Mouse (Mus musculus): ENCODE data around the gene Gm20716.

Gene Gm20716

DNA sequence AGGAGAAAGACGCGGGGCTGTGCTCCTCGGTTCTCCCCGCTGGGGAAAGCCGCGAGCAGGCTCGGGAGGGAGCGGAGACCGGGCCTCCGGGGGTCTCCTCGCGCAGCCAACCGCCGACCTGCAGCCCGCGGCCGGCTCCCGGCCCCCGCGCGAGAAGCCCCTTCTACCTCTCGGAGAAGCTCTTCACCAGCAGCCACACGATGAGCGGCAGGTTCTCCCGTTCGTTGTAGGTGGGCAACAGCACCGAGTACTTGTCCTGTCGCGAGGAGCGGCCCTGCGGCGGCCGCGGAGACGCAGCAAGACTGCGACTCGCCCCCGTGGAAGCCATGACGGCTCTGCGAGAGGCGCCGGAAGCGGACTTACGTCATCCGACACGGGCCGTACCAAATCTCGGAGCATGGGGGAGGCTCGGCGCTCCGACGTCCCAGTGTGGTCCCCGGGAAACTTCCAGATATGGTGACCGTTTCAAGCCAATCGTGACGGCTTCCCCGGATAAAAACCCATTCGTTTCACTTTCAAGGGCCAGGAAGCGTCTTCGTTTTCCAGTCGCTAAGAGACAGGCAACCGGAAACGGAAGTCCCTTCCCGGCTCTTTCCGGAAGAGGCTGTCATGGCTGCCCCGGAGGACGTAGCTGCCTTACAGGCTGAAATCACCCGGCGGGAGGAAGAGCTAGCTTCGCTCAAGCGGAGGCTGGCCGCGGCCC is at the start of gene Gm20716, which contains the start of the genes Dpm1 and Mocs3:
TSS of gene Gm20716 (minus strand) at position 339 of the 703 bp plus-strand sequence.
TSS of gene Dpm1 (minus strand) at position 566 of the 703 bp plus-strand sequence.
TSS of gene Mocs3 (plus strand) at position 597 of the 703 bp plus-strand sequence.
- DNase-seq (ENCODE audit: inconsistent ontology term), result peak; percentile 92

DNA sequence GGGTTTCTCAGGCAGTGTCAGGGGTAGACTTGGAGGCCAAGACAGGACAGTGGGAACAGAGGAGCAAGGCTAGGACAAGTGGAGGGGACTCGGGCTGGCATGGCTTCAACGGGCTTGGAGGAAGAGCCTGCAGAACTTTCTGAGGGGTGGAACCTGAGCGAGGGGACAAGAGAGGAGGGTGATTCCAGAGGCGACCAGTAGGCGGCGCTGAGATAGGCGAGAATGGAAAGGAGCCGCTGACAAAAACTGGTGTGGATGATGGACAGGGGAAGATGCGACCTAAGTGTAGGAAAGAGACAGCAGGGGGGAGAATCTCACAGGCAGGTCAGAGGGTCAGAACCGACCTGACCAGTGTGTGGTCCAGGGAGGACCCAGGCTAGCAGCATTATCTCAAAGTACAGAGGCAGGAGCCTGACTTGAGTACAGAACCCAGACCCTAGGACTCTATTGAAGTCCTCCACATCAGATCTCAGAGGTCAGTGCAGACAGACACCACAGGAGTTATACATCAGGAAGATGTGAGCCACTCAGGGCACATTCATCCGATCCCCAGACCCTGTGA is 44.3 kb upstream of the Gm20716 start:
- no peak for DNase-seq (ENCODE audit: inconsistent ontology term)

- no peak for DNase-seq (ENCODE audit: inconsistent ontology term)
Observed at GRCm38 (mm10) chr2:168273387-168273786, 43.2 kb upstream of the Gm20716 start.

DNA sequence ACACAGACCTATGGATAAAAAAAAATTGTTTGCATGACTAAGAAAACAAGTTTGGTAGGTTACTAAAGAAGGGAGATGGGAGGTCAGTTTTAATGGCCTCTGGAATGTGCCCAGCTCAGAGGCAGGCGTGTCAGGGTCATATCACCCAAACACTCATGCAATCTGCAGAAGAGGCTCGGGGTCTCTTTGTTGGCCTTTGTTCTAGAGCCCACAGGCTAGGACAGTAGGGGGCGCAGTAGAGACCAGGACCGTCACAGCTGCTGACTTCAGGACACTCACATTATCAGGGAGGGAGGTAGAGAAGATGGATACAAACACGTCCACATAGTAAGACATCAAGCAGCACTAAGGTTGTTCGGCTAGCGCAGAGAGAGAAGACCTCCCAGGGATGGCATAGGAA is 37.9 kb upstream of the Gm20716 start:
- DNase-seq (ENCODE audit: inconsistent ontology term), result no peak

GRCm38 (mm10) chr2:168260900-168261299 is 30.7 kb upstream of the Gm20716 start:
- no peak for DNase-seq (ENCODE audit: inconsistent ontology term)

GRCm38 (mm10) chr2:168260124-168260523 is 30.0 kb upstream of the Gm20716 start:
- DNase-seq (ENCODE audit: inconsistent ontology term), result no peak

DNA sequence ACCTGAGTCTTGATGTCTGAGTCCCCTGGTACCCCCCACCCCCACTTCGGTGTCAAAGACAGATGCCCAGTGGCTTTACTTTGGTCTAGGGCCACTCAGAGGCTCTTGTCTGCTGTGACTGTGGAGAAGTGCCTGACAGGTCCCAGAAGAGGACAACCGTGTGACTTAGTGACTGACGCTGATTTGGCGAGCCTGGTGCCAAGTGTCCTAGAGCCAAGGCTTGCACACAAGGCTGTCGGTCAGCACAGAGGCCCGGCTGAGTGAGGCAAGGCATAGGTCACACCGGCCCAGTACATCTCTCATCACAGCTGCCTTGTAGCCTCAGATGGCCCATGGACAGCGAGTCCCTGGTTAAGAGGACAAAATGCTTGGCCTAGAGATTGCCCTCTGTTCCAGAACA is 28.9 kb upstream of the Gm20716 start:
- no peak for DNase-seq (ENCODE audit: inconsistent ontology term)

DNA sequence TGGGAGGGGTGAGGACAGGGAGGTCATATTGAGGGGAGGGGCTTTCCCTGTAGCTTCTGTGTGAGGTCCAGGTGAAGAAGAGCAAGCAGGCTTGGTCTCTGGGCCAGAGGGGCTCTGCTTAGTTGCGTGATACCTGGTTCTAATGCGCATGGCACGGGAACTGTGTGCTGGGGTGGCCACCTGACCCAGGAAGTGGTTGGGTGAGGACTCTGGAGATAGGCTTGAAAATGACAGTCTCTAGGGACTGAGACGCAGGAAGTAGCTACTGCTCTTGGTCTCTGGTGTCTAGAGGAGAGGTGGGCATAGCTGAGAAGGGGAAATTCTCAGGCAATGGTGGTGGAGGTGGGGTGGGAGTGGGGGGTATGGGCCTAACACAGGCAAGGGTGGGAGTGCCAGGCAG is 27.0 kb upstream of the Gm20716 start:
- no peak for DNase-seq (ENCODE audit: inconsistent ontology term)

DNA sequence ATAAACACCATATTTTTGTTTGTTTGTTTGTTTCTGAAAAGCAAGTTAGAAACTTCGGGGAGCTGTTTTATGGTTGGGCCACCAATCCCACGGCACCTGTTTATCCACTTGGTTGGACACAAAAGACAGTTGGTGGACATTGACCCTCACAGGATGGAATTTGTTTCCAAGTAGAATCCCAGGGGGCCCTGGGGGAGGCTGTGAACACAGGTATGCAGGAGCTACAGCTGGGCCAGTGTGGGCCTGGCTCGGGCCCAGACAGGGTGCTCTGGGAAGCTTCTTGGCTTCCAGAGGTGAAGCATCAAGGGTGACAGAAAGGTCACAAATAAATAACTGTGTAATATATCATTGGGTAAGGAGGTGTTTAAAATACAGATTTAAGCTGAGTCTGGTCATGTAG is 26.3 kb upstream of the Gm20716 start:
- no peak for DNase-seq (ENCODE audit: inconsistent ontology term)

GRCm38 (mm10) chr2:168253822-168254221 is 23.7 kb upstream of the Gm20716 start:
- DNase-seq (ENCODE audit: inconsistent ontology term), result no peak

- DNase-seq (ENCODE audit: inconsistent ontology term), result peak; percentile 29
Observed at GRCm38 (mm10) chr2:168252639-168253292, 22.6 kb upstream of the Gm20716 start.

GRCm38 (mm10) chr2:168250270-168250669 is 20.1 kb upstream of the Gm20716 start:
- DNase-seq (ENCODE audit: inconsistent ontology term), result peak; percentile 35

- DNase-seq (ENCODE audit: inconsistent ontology term), result peak; percentile 57
Observed at GRCm38 (mm10) chr2:168248856-168249245, 18.7 kb upstream of the Gm20716 start.

- DNase-seq (ENCODE audit: inconsistent ontology term), result no peak
Observed at GRCm38 (mm10) chr2:168248167-168248855, 18.1 kb upstream of the Gm20716 start.

GRCm38 (mm10) chr2:168245571-168245970 is 15.4 kb upstream of the Gm20716 start:
- no peak for DNase-seq (ENCODE audit: inconsistent ontology term)

GRCm38 (mm10) chr2:168243278-168243677 is 13.1 kb upstream of the Gm20716 start:
- DNase-seq (ENCODE audit: inconsistent ontology term), result no peak

DNA sequence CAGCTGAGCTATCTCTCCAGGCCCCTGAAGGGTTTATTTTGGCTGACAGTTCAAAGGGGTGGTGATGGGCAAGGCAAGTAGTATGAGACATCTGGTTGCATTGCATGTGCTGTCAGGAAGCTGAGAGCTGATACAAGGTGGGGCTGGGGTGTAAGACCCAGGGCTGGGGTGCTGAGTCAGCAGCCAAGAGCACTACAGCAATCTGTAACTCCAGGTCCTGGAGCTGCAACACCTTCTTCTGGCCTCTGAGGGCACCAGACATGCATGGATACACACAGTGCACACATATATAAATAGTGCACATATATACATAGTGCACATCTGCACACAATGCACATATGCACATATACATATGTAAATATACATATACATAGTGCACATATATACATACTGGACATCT is 12.7 kb upstream of the Gm20716 start:
- DNase-seq (ENCODE audit: inconsistent ontology term), result no peak

DNA sequence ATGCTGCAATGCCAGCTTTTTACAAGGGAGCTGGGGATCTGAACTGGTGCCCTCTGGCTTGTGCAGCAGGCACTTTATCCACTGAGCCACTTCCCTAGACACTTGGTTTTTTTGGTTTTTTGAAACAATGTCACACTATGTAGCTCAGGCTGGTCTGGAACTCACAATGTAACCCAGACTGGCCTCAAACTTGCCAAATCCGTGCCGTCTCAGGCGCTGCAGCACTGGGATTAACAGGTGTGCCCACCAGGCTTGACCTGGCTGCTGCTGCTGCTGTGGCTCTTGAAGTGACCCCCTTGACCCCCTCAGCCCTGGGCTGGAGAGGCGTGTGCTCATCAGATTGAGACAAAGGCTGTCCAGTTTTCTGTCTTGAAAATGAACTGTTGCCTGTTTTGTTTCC is 8.2 kb upstream of the Gm20716 start:
- DNase-seq (ENCODE audit: inconsistent ontology term), result no peak

DNA sequence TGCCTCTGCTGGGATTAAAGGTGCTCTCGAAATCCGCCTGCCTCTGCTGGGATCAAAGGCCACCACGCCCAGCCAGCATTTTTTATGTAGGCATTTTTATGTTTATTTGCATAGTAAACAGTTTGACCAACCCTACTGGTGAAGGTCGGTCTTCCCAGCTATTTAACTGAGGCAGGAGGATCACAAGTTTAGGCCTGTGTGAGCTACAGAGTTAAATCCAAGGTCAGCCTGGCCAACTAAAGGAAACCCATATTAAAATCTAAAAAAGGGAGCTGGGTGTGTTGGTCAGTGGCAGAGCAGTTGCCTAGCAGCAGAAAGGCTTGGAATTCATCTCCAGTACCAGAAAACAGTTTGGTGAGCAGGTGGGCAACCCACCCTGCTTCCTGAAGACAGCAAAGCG is 3.1 kb upstream of the Gm20716 start:
- no peak for DNase-seq (ENCODE audit: inconsistent ontology term)

DNA sequence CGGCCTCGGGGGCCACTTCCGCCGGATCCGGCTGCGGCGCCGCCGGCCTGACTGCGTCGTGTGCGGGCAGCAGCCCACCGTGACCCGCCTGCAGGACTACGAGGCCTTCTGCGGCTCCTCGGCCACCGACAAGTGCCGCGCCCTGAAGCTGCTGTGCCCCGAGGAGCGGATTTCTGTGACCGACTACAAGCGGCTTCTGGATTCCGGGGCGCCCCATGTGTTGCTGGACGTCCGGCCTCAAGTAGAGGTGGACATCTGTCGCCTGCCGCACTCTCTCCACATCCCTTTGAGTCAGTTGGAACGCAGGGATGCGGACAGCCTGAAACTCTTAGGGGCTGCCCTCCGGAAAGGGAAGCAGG is 1.3 kb upstream of the Gm20716 start:
- no peak for DNase-seq (ENCODE audit: inconsistent ontology term)

- DNase-seq (ENCODE audit: inconsistent ontology term), result no peak
Observed at GRCm38 (mm10) chr2:168230773-168231470, 758 bp upstream of the Gm20716 start.

Measured in Muller cell, postnatal 12 days (primary cell).